Mouse (Mus musculus) B cell, adult 2 months (primary cell): ENCODE data around the gene Hist1h3f.

Experiments
- DNase-seq, 2 experiments: peaks; one replicate each; pipeline ENCODE4 v3.0.0; 2022

The Hist1h3f gene

DNA sequence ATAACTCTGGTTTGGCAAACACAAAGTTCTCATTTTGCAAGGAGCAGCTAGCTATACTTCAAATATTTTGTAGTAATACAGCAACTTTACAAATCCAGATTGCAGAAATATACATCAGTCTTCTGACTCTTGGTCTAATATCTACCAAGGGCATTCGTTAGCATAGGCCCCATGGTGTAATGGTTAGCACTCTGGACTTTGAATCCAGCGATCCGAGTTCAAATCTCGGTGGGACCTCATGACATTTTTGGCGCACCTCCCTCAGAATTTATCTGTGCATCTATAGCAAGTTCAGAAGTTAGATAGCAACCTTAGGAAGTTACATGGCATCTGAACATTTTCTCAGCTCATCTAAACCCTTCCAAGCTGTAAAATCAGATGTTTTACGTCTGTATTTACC is 25.0 kb upstream of the Hist1h3f start:
- peak; percentile 91 to 93 for DNase-seq

DNA sequence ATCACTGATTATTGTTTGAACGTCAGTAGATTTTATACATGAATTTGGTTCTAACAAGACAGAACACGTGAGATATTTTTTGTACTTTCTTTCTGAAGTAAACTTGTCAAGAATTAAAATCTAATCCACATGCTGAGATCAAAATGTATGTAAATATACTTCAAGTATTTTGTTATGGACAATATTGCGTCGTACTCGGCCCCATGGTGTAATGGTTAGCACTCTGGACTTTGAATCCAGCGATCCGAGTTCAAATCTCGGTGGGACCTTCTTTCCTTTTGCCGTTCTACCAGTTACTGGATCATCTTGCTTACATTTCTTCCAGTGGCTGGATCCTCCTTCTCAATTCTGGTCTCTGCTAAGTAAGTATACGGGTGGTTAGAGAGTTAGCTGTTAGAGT is 24.4 kb upstream of the Hist1h3f start:
- peak; percentile 86 to 89 for DNase-seq

DNA sequence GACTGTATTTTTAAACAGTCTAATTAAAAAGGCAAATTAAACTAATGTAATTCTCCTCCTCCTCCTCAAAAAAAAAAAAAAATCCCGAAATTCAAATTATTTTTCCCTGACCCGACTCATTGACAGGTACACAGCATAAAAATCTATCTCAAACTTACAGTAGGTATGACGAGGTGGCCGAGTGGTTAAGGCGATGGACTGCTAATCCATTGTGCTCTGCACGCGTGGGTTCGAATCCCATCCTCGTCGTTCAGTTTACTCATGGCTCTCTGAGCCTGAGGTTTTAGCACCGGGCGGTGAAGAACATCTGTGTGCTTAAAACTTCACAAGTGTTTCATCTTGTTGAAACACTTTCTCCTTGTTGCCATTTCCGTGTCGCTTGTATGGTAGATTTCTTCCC is 22.1 kb upstream of the Hist1h3f start:
- DNase-seq, result peak; percentile 89 to 90

DNA sequence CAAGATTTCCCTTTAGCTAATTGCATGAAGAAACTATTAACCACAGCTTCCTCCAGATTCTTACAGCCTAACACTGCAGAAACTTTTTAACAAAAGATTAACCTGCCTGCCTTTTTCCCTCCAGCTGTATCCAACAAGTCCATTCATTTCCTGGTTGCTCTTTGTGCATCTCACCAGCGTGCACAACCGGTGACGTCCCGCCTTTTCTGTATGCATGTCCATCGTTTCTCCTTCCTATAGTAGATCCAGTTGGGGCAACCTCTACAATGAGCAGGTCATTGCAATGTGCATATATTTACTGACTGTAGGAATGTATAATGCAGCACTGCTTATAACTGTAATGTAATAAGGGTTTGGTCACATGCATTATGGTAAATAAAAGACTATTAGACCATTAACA is 19.9 kb upstream of the Hist1h3f start:
- no peak for DNase-seq

DNA sequence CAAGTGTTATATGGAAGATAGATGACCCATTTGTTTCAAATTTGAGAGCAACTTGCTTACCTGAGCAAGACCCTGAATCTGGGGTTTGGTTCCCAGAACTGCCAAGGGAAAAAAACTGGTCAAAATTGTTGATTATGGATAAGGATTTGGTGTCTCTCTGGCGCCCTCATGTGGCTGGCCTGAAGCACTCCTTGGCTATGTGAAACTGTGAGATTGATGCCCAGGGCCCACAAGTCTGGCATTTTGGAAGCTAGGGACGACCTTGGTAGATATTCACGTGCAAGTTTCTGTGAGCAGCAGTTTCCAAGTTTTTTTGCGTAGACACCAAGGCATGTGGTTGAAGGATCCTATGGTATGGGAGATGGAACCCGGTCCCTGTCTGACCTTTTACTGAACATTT is 19.2 kb upstream of the Hist1h3f start:
- DNase-seq, result peak; percentile 85 to 86

DNA sequence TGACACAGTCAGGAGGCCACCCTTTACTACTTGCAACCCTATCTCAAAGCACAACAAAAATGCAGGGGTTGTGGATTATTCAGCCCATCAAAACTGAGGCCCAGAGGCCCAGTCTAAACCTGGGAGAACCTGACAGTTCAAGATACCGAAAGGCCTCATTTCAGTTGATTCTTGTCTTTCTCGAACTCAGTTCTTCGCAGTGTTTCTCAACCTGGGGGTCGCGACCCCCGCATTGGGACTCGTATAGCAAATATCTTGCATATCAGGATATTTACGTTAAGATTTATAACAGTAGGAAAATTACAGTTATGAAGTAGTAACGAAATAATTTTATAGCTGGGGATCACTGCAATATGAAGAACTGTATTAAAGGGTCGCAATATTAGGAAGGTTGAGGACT is 18.0 kb upstream of the Hist1h3f start:
- peak in 1 of 2 experiments; percentile 17 for DNase-seq

DNA sequence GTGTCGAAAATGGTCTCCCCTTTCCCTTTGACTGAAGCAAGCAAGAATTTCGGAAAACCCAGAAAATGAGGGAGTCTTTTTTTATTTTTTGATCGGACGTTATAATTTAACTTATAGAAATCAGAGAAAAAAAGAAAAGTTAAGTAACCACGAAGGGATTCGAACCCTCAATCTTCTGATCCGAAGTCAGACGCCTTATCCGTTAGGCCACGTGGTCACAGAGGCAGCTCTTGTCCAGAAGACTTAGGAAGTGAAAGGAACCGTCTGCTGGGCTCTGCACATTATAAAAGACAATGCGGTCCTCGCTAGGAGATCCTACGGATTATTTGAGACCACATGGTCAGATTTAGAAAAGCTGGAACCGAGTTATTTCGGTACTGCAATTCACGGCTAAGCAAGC is 17.5 kb upstream of the Hist1h3f start:
- peak; percentile 90 to 92 for DNase-seq

DNA sequence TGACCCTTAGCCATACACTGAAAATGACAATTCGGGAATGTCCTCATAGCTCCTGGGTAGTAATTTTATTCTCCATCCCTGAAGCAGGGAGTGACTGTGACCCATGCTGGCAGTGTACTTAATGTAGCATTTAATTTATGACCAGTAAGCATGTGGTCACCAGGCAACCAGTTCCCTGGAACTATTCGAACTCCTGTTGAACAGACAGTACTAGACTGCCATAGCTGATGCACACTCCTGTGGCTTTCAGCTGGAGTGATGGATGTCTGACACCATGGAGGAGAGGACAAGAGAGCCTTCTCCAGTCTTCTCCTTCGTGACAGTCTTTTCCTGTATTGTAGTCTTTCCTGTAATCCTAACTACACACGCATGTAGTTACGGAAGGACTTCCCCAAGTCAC is 14.8 kb upstream of the Hist1h3f start:
- no peak for DNase-seq

DNA sequence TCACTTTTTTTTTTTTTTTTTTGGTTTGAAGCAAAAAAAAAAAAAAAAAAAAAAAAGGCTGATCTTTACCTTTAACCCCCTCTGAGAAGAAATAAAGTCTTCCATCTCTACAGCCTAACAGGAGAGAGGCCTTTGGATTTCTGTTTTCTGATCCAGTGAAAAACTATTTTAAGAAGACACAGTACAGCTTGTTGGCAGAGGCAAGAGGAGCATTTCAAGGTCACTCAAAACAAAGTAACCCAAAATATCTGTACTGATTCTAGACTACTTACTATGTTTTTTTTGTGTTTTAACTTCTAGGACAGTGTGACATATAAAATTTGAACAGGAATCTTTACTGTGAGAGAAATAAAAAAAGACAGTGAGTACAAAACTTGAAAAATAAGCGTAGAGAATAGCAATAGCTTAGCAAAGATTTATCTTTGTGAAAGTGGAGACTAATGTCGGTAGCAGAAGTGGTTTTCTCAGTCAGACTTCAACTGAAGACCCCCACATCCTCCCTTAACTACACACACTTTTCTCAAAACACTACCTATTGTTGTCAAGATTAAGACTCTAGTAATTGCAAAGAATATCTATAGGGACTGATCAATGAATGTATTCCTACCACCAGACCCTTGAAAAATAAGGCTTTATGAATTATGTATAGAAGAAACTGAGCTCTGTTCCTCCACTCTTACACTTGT is 14.2 kb upstream of the Hist1h3f start:
- DNase-seq, result no peak

DNA sequence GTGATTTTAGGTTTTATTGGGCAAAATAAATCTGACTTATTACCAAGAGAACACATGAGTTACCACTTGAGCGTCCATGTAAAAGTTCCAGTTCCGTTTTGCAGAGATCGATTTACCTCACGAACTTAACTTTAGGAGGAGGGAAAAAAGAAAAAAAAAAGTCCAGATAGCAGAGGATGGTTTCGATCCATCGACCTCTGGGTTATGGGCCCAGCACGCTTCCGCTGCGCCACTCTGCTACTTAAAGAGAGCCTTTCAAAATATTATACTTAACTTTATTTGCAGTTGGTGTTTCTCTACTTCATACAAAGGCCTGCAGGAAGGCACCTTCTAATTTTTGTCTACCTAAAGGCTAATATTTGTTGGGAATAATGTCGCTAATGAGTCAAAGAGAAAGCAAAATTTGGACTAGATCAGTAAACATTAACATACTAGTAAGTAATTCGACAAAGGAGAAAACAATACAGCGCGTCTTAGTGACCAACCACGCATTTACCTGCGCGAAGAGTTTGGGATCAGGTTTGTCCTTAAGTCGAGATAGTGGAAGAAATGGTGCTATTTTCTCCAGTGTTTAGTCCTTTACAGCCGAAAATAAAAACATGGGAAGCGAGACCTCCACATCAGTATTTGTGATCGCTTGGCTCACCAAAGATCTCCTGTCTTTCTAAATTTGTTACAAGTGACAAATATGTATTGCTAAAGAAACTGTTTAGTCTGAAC is 13.5 kb upstream of the Hist1h3f start:
- DNase-seq, result peak; percentile 84 to 86

DNA sequence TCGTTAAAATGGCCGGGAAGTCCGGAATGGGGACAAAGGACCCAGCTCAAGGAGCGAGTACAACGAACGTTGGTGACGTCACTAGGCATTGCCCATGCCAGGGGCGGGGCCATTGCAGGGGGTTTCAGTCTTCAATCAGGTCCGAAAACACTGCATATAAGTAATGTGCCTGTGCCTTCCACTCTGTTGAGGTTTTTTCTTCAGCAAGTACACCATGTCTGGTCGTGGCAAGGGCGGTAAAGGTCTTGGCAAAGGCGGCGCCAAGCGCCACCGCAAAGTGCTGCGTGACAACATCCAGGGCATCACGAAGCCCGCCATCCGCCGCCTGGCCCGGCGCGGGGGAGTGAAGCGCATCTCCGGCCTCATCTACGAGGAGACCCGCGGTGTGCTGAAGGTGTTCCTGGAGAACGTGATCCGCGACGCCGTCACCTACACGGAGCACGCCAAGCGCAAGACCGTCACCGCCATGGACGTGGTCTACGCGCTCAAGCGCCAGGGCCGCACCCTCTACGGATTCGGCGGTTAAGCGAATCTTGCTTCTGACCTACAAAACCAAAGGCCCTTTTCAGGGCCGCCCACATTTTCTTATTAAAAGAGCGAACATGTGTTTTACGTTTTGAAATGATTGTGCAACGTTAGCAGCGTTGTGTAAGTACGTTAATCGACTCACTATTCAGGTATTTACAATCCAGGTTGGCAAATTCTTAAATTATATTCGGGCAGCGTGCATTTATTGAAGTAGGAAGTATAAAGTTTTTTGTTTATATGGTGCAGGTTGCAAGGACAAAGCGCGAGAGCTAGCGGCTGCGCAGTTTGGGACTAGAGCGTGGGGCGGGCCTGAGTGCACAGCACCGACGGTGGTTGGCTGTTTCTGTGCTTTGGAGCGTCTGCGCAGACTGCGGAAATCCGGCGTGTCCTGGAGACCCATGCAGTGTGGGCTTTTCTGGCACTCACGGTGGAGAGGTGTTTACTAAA is 12.7 kb upstream of the Hist1h3f start, which contains the start of gene Hist1h4h:
Hist1h4h (plus strand) TSS at position 150 of the 975 bp plus-strand sequence.
- DNase-seq, result peak; percentile 98

DNA sequence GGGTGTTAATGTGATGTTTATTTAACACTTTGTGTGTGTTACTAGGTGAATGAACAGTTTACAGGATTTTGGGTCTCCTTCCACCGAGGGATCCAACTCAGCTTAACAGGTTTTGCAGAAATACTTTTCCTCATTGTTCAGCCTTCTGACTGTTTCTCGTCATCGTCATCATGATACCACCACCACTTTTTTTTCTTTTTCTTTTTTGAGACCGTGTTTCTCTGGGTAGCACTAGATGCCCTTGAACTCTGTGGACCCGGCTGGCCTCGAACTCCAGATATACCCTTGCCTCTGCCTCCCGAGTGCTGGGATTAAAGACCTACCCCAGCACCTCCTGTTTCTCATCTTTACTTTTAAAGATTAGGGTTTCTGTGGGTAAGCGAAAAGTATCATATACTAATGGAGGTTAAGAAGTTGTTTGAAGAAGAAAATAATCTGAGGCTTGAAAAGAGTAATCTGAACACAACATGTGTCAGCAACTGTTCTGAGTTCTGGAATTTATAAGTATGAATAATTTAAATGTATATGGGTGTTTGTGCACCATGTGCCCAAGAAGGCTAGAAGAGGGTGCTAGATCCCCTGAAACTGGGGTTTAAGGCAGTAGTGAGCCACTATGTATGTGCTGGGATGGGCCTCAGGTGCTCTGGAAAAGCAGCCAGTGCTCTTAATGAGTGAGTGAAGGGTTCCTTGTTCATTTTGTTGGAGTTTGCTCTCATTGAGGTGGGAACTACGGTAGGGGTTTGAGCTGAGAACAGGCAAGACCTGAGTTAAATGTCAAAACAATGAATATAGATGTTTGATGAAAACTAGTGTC is 11.4 kb upstream of the Hist1h3f start:
- no peak for DNase-seq

DNA sequence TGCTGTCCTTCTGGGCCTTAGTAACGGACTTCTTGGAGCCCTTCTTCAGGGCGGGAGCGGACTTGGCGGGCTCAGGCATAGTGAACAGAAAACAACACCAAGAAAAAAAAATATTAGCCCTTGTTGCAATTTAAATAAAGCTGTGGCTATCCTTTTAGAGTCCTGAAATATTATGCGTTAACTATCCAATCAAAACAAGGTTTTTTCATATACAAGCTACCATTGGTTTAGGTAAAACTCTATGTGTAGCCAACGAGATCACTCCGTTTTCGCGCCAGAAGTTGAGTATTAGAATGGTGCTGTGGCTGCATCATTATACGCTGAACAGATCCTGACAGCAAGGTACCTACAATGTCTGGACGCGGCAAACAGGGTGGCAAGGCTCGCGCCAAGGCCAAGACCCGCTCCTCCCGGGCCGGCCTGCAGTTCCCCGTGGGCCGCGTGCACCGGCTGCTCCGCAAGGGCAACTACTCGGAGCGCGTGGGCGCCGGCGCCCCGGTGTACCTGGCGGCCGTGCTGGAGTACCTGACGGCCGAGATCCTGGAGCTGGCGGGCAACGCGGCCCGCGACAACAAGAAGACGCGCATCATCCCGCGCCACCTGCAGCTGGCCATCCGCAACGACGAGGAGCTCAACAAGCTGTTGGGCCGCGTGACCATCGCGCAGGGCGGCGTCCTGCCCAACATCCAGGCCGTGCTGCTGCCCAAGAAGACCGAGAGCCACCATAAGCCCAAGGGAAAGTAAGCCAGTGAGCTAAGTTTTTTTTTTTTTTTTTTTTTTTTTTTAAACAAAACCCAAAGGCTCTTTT is 10.1 kb upstream of the Hist1h3f start, which contains the start of gene Hist1h2af:
Hist1h2af (plus strand) TSS at position 347 of the 808 bp plus-strand sequence.
- peak; percentile 70 for DNase-seq

DNA sequence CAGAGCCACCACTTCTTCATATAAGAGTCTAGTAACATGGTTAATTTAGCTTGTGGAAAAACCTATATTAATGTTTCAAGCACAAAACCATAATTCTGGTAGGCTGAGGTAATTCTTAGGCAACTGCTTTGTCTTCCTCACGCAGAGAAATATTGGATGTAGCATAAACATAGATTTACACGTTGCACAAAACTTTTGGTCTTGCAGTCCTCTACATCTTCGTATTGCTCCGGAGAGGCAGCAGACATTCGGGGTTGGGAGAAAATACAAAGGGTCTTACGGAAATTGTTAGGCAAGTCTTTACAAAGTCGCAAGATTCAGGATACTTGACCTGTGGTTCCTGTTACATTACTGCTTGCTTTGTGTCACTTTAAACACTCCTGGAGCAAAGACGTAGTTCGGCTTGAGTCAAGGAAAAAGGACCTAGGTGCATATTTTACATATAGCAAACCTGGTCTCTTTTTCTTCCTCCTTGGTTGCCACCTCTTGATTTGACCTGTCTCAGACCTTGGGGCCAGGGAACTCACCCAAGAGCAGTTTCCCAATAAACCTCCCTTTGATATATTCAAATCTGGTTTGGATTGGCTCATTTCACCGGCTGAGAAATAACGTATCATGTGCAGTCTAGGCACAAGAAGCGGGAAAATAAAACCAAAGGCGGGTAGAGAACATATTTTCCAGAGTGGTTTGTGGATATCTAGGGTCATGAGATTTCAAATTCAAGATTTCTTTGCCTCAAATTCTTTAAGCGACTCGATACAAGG is 9.3 kb upstream of the Hist1h3f start:
- no peak for DNase-seq

DNA sequence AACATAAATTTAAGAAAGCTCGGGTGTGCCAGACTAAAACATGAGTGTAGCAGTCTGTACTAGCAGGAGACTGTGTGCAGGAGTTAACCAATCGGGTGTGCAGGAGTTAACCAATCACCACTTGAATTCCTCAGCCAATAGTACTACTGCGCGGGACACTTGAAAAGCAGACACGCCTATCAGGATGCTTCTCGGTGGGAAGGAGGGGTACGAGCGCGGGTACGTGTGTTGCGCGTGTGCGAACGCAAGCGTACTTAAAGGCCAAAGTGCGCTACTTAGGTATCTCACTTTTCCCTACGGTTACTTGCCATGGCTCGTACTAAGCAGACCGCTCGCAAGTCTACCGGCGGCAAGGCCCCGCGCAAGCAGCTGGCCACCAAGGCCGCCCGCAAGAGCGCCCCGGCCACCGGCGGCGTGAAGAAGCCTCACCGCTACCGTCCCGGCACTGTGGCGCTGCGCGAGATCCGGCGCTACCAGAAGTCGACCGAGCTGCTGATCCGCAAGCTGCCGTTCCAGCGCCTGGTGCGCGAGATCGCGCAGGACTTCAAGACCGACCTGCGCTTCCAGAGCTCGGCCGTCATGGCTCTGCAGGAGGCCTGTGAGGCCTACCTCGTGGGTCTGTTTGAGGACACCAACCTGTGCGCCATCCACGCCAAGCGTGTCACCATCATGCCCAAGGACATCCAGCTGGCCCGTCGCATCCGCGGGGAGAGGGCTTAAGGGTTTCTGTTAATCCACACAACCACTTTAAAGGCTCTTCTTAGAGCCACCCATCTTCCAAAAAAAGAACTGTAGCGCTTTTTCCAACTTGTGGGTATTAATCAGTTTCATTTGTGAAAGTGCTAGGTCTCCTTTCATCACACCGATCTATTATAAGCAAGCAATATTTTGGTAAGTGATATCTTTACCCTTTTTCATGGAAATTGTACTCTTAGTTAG is 8.4 kb upstream of the Hist1h3f start, which contains the start of gene Hist1h3g:
Hist1h3g (plus strand) TSS at position 286 of the 939 bp plus-strand sequence.
- peak; percentile 81 to 85 for DNase-seq

DNA sequence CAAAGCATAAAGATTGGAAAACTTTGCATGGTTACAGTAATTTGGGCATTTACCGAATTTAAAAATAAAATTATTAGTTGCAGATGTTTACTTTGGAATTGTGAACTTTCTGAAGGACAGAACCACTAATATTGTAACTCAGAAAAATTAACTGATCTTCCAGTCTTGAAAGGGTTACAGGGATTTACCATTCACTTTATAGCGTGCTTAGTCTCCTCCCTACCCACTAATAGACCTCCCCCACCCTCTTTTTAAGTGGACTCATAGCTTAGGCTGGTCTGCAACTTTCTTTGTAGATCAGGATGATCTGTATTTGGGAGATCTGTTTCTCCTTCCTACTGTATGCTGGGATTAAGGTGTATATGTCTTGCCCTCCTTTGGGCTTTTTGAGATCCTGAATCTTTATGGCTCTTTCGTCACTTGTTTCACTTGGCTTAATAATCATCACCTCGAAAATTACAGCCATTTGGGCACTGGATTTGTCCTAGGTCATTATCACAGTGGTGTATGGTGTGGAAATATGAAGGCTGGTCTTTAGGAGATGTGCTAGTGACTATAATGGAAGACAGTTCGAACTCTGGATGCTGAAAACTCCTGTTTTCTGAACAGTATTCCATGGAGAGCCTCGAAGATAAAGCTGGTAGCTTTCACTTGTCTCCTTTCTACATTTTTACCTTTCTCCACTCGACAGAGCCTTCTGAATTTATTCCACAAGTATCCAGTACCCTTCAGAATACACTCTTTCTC is 7.6 kb upstream of the Hist1h3f start:
- no peak for DNase-seq

DNA sequence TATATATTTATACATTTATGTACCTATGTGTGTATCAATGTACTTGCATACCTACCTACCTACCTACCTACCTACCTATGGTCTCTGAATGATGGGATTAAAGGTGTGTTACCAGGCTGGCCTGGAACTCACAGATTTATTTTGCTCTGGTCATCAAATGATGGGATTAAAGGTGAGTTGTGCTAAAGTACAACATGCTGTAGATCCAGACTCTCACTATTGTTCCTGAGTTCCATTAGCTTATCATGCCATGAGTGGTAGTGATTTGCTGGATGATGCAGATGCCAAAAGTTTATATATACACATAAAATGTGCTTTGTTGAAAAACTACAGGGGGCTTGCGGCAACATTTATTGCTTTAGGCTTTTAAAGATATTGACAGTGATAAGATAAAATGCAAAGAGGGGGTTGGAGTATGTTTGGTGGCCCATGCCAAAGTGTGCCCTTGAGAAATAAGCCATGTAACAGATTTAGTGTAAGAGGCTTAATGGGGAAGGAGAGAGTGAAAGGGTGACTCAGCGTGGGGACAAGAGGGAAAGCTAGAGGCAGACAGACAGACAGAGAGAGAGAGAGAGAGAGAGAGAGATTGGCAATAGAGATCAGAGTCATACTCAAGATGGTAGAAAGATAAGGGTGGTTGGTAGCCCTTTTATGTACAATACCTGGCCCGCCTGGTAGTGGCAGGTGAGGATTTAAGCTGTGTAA is 6.7 kb upstream of the Hist1h3f start:
- DNase-seq, result no peak

DNA sequence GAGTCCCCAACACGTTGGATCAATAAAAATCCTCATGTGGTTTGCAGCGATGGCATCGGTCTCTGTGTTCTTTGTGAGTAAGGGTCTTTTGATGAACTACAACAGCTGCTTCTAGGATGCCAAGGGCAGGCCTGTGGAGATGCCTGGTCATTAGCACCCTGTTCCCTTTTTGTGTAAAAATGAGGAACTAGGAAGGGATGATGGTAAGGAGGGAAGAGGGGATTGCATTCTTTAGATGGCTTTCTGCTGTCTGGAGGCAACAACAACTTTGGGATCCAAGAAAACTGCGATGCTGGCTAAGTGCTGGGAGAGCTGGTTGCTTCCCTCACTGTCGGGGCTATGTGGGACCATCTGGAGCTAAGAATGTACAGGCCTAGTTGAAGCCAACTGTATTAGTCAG is 5.6 kb upstream of the Hist1h3f start:
- DNase-seq, result no peak
